ENCODE assay signal across 7 mouse cellular contexts in the genomic region with DNA sequence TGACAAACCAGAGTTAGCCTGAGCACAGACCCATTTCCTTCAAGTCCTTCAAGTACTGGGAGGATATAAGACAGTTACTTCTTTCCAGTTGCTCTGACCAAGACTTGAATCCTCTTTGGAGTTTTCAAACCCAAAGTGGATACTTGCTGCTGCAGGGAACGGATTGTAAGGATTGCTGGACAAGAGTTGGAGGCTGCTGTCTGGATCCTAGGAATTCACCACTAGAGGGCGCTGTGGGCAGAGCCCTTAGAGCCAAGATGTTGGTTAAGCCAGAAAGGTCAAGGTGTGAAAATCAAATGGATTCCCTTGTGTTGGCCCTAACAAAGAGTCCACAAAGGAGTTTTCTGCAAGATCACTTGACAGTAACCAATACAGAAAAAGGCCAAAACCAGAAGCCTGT. TPM values are rescaled to one million over a fixed set of nuclear protein-coding genes. Genes with fewer than 3 reads are reported as not detected.
DNase-seq lines count a peak whose midpoint lies in the region; ATAC-seq and TF ChIP-seq lines count a peak whose summit lies in the region.

No protein-coding gene starts in this region.

- peak; percentile 71 for TF ChIP-seq CTCF in cortical plate, adult 2 months (IDR thresholded peaks at IDR 0.05; ENCODE audit: extremely low read depth, insufficient read depth, low read length)
- TF ChIP-seq CTCF in lung, adult 2 months (IDR thresholded peaks at IDR 0.05; ENCODE audit: insufficient read depth, low read length) = peak; percentile 80
- peak; percentile 84; the same call in 1 of the 2 replicates for TF ChIP-seq CTCF in small intestine, adult 2 months (IDR thresholded peaks at IDR 0.05; ENCODE audit: extremely low read depth, insufficient read length, insufficient replicate concordance, low read depth, low read length)

- no peak for TF ChIP-seq POLR2A in cortical plate, adult 2 months (IDR thresholded peaks at IDR 0.05; ENCODE audit: extremely low read depth, insufficient read depth, low read length)
- no peak for TF ChIP-seq POLR2A in lung, adult 2 months (IDR thresholded peaks at IDR 0.05; ENCODE audit: borderline replicate concordance, extremely low read depth, low read depth, low read length)
- TF ChIP-seq POLR2A in small intestine, adult 2 months (IDR thresholded peaks at IDR 0.05; ENCODE audit: low read depth, low read length) = no peak

- no peak overlapping the region for H3K4me3 ChIP-seq in neural tube, embryonic 15.5 days (replicated peaks)
- H3K4me3 ChIP-seq in cortical plate, adult 2 months (ENCODE audit: insufficient read depth, low read length) = no peak overlapping the region
- no peak overlapping the region for H3K4me3 ChIP-seq in lung, adult 2 months (replicated peaks; ENCODE audit: extremely low read depth, low read depth, low read length)
- no peak overlapping the region for H3K4me3 ChIP-seq in small intestine, adult 2 months (ENCODE audit: low read depth, low read length)

- H3K9me3 ChIP-seq in neural tube, embryonic 15.5 days (replicated peaks) = no peaks in the 10 kb centered on the region

- WGBS in neural tube, embryonic 15.5 days = 10% methylated on average over 2 of the region's 2 CpGs
- WGBS in lung, adult 2 months = 5% methylated on average over 2 of the region's 2 CpGs
- WGBS in small intestine, adult 2 months = 5% methylated on average over 2 of the region's 2 CpGs

- no peaks in the 10 kb centered on the region for H3K27me3 ChIP-seq in neural tube, embryonic 15.5 days (replicated peaks)
- H3K27me3 ChIP-seq in small intestine, adult 2 months (ENCODE audit: control insufficient read depth, insufficient read depth, low read length) = no peaks in the 10 kb centered on the region

- H3K4me1 ChIP-seq in neural tube, embryonic 15.5 days = no peaks in the 10 kb centered on the region
- H3K4me1 ChIP-seq in cortical plate, adult 2 months (ENCODE audit: control insufficient read depth, insufficient read depth, low read length) = no peaks in the 10 kb centered on the region
- no peaks in the 10 kb centered on the region for H3K4me1 ChIP-seq in lung, adult 2 months (ENCODE audit: control insufficient read depth, insufficient read depth, low read length)
- no peaks in the 10 kb centered on the region for H3K4me1 ChIP-seq in small intestine, adult 2 months (ENCODE audit: control insufficient read depth, insufficient read depth, insufficient read length, low read length)

- no peak overlapping the region for H3K27ac ChIP-seq in neural tube, embryonic 15.5 days (replicated peaks)
- H3K27ac ChIP-seq in cortical plate, adult 2 months (ENCODE audit: insufficient read depth, low read length) = no peak overlapping the region
- no peak overlapping the region for H3K27ac ChIP-seq in small intestine, adult 2 months (ENCODE audit: insufficient read depth, low read depth, low read length)

- no peaks in the 10 kb centered on the region for H3K36me3 ChIP-seq in neural tube, embryonic 15.5 days
- H3K36me3 ChIP-seq in small intestine, adult 2 months (ENCODE audit: control insufficient read depth, insufficient read depth, low read length) = no peaks in the 10 kb centered on the region

- H3K9ac ChIP-seq in neural tube, embryonic 15.5 days (replicated peaks) = no peak overlapping the region

- ATAC-seq in neural tube, embryonic 15.5 days (ENCODE audit: low FRiP score) = no peak

- H3K4me2 ChIP-seq in neural tube, embryonic 15.5 days = no peak overlapping the region

- peak; percentile 66 for DNase-seq in neural tube, embryonic 10.5 days (ENCODE audit: extremely low spot score, low spot score)
- peak; percentile 56 for DNase-seq in adrenal gland, adult 2 months
- peak; percentile 65 for DNase-seq in kidney, postnatal 14 days
- DNase-seq in lung, adult 2 months = peak; percentile 58

RNA-seq across cellular contexts. Expression of a gene that starts 38.0 kb away (rescaled TPM):
- 18.5 and 19.9 TPM in 2 replicates for polyA plus RNA-seq in neural tube, embryonic 15.5 days (2015; fragmentation: Nextera tagmentation; extraction: Ambion mirVana)
- total RNA-seq in adrenal gland, adult 2 months (2021) = 10 to 100 TPM in 1 of 2 experiments, 1 to 10 TPM in 1; 5.2 to 18.6 TPM
- 7.9 and 8.2 TPM in 2 replicates for polyA plus RNA-seq in adrenal gland, adult 2 months (2012; rRNA removed)
- polyA plus RNA-seq in cortical plate, adult 2 months (2012; rRNA removed) = 27.8 and 29.8 TPM in 2 replicates
- polyA plus RNA-seq in lung, adult 2 months (2012; rRNA removed) = 53.2 and 57.4 TPM in 2 replicates
- polyA plus RNA-seq in small intestine, adult 2 months (2012; rRNA removed) = 1.6 and 2.5 TPM in 2 replicates
